Mouse (Mus musculus) embryonic fibroblast, embryonic 13.5 days (primary cell): ENCODE measurements at regions not wholly inside any gene's neighbourhood (a gene's known extent, or its start where the extent isn't known, plus 50 kb on each side); places are given as distances from the start of the nearest gene placed in this dataset.

Experiments
- H3K27ac ChIP-seq: 2 replicates; pipeline ENCODE4 v1.5.1; 2012; ENCODE audit warnings: low read length, control low read depth, inconsistent platforms; ENCODE audit not compliant: insufficient read depth
- H3K4me1 ChIP-seq: 2 replicates; pipeline ENCODE4 v1.6.1; 2011; ENCODE audit warnings: low read length; ENCODE audit not compliant: control insufficient read depth, insufficient read depth
- H3K4me3 ChIP-seq: 2 replicates; pipeline ENCODE4 v1.5.1; 2011; ENCODE audit warnings: mild to moderate bottlenecking, control low read depth, low read length; ENCODE audit not compliant: insufficient read depth
- CTCF ChIP-seq: IDR thresholded peaks from 2 replicates; pipeline ENCODE4 v1.5.1; 2011; ENCODE audit warnings: mild to moderate bottlenecking, control low read depth, low read length, moderate library complexity, borderline replicate concordance; ENCODE audit not compliant: insufficient read depth
- POLR2A ChIP-seq: IDR thresholded peaks from 2 replicates; pipeline ENCODE4 v1.6.1; 2011; ENCODE audit warnings: low read depth, mild to moderate bottlenecking, control low read depth, low read length, moderate library complexity

DNA sequence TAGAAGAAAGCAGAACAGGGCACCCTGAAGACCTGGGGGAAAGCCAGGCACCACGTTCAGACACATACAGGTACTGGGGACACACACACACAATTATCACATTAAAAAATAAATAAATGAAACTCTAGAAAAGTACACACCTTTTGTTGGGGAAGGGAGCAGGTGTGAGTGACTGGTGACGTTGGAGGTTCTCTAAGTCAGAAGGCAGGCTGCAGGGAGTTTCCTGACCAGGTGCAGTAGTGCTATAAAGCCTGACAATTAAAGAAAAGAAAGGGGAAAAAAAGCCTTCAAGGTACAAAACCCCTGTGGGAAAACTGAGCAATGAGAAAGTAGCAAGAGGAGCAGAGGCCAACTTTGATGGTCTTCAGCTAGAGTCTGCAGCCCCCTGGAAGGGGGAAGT is 145.1 kb upstream of the Nfe2l3 start:
- no peak for TF ChIP-seq POLR2A
- TF ChIP-seq CTCF, result no peak
- H3K4me3 ChIP-seq, result no peak overlapping the region
- H3K27ac ChIP-seq, result no peak overlapping the region
- no peaks in the 10 kb centered on the region for H3K4me1 ChIP-seq

DNA sequence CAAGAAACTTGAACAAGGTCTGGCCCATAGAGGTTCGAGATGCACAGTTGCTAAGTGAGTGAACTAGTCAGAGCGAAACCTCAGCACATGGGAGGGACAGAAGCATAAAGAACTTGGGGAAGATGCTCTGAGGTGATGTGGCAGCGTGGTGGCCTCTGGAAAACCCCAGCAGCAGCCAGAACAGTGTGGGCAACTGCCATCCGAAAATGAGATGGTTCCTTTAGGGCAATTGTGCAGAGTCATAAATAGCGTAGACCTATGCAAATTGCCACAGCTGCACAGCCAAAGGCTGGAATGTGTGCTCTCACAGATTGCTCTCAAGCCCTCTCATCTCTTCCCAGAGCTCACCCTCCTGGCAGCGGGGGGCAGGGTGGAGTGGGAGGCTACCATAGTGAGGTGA is 144.7 kb upstream of the Nfe2l3 start:
- H3K4me1 ChIP-seq, result no peaks in the 10 kb centered on the region
- no peak overlapping the region for H3K4me3 ChIP-seq
- no peak for TF ChIP-seq POLR2A
- TF ChIP-seq CTCF, result no peak
- no peak overlapping the region for H3K27ac ChIP-seq

DNA sequence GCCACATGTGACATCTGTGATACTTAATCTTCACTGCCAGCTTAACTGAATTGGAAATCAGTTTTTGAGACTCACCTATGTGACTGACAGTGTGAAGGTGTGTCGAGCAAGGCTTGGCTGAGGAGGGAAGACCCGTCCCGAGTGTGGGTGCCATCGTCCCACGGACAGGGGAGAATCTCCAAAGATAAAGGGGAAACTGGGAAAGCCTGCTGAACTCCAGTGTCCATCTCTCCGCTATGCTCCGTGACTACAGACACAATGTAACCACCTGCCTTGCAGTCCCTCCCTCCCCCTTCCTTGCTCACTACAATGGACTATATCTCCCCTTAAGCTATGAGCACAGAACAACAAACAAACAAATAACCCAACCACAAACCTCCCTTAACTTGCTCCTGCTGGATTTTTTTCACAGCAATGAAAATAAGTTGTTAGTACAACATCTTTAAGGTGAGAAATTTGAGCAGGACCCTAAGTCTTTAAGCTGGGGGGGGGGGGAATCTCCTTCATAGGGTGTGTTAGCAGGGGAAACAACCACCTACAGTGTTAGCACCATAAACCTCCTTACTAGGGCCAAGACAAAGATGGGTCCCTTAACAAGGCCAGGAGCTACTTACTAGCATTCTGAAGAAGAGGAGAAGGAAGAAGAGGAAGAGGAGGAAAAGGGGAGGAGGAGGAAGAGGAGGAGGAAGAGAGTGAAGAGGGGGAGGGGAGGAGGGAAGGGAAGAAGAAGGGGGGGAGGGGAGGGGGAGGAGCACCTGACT is 144.0 kb upstream of the Nfe2l3 start:
- Histone ChIP-seq H3K4me1 (no peaks in the 10 kb centered on the region), H3K27ac (no peak overlapping the region), H3K4me3 (no peak overlapping the region)
- no peak for TF ChIP-seq CTCF
- TF ChIP-seq POLR2A, result no peak

DNA sequence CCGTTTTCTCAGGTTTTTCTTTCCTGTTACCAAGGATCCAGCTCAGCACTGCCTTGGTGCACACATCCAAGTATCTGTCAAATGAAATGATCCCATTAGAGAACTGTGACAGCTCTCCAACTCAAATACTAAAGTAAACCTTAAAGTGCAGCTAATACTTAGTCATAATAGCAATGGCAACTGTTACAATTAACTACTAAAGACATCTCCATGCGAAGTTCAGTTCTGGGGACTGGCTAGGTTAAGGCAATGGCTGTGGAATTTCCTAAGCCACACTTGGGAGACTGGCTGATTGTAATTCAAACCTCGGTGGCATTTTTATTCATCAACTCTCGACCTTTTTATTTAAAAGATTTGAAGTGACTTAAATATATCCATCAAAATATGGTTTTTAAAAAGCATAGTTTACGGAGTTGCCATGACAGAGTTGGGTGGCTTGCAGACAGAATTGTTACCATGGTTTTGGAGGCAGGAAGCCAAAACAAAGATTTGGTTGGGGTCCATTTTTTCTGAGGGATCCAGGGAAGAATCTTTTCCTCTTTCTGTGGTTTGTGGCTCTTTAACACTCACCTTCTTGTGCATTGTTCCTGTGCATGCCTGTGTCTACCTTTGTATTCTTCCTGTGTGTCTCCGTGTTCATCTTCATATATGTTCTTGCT is 143.3 kb upstream of the Nfe2l3 start:
- TF ChIP-seq POLR2A (no peak), CTCF (no peak)
- H3K27ac ChIP-seq, result no peak overlapping the region
- no peak overlapping the region for H3K4me3 ChIP-seq
- H3K4me1 ChIP-seq, result no peaks in the 10 kb centered on the region

DNA sequence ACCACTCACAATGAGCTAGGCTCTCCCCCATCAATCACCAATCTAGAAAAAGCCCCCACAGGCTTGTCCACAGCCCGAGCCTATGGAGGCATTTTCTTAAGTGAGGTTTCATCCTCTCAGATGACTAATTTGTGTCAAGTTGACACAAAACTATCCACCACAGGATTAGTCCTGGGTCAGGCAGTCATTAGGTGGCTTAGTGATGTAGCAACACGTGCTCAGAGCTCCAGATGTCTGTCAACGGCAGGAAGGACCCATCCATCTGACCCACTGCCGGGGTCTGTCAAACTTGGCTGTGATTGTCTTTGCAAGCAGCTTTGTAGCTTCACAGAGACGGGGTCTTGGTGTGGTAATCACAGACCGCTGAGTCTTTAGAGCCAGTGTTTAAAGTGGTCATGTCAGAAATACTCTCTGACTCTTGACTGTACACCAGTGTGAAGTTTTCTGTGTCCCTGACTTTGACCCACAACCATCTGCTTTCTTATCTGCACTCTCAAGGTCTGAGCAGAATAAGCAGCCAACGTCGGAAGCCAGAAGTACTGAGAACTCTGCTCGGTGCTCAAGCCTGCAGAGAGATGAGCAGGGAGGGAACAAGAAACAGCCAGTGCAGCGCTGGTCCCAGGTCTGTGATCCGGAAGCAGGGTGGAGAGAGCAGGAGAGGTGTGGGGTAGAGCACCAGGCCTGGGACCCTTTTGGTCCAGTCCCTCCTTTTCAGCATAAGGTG is 131.6 kb upstream of the Nfe2l3 start:
- Histone ChIP-seq H3K4me3 (no peak overlapping the region), H3K27ac (no peak overlapping the region), H3K4me1 (no peaks in the 10 kb centered on the region)
- TF ChIP-seq POLR2A, result no peak
- TF ChIP-seq CTCF, result no peak

DNA sequence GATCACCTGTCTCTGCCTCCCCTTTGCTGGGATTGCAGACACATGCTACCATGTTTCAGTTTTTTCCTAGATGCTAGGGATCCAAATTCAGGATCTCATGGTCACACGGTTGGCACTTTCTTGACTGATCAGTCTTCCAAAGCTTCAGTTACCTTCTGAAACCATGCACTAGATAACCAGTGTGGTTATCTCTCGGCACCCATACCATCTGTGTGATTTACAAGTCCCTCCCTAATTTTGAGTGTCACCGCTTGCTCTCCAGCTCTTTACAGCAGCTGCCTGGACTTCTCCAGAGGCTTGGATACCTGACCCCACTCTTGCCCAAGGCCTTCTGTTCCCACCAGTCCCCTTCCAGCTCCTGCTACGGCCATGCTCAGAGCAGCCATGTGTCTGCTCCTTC is 130.6 kb upstream of the Nfe2l3 start:
- TF ChIP-seq CTCF, result no peak
- no peak for TF ChIP-seq POLR2A
- Histone ChIP-seq H3K4me1 (no peaks in the 10 kb centered on the region), H3K4me3 (no peak overlapping the region), H3K27ac (no peak overlapping the region)

DNA sequence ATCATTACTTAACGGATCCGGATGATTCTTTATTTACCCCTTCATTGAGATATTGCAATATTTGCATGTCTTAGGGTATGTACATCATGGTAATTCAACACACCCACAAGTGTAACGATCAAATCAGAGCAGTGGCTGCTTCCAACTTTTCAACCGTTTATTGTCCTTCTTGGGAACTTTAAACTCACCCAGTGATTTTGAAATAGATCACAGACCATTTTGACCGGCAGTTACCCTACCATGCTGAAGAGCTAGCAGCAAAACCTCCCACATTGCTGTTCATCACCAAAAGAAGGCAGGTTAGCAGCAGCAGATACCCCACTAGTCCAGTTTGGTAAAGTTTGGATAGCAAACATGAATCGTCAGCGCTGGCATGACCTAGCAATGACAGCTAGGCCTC is 130.2 kb upstream of the Nfe2l3 start:
- Histone ChIP-seq H3K4me3 (no peak overlapping the region), H3K27ac (no peak overlapping the region), H3K4me1 (no peaks in the 10 kb centered on the region)
- TF ChIP-seq CTCF, result no peak
- no peak for TF ChIP-seq POLR2A

DNA sequence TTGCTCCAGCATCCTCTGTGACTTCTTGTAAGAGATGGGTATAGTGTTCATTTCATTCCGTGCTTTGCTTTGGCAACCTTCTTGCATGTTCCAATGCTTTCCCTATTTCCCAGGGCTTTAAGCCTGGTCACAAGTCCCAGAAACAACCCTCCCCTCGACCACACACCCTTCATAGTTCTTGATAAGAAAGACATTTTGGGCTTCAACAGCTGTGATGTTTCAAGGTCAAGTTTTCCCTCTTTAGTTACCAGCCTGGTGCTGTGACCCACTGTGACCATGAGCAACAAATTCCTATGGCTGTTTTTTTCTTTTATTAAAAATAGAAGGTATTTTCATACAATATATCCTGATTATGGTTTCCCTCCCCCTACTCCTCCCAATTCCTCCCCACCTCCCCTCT is 114.1 kb upstream of the Nfe2l3 start:
- Histone ChIP-seq H3K27ac (no peak overlapping the region), H3K4me1 (no peaks in the 10 kb centered on the region), H3K4me3 (no peak overlapping the region)
- TF ChIP-seq POLR2A (no peak), CTCF (no peak)

DNA sequence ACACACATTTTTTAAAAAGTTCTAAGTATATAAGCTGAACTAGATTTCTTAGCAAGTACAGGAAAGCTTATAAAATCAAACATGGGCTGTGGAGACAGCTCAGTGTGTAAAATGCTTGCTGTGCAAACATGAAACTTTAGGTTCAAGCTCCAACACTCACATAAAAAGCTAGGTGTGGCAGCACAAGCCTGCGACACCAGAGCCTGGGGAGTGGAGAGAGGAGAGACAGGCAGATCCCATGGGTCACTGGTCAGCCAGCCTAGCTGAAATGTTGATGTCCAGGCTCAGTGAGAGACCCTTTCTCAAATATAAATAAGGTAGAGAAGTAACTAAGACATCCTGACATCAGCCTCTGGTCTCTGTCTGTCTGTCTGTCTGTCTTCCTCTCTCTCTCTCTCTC is 112.5 kb upstream of the Nfe2l3 start:
- no peak overlapping the region for H3K27ac ChIP-seq
- no peaks in the 10 kb centered on the region for H3K4me1 ChIP-seq
- H3K4me3 ChIP-seq, result no peak overlapping the region
- TF ChIP-seq CTCF, result no peak
- no peak for TF ChIP-seq POLR2A
